Mouse (Mus musculus): ENCODE data around the gene Best3. TPM values are rescaled to one million over a fixed set of nuclear protein-coding genes. Genes with fewer than 3 reads are reported as not detected.

Gene Best3
- total and polyA plus RNA-seq, 3 experiments, result 3.2 to 5.9 (median 5.8) TPM

GRCm38 (mm10) chr10:117005707-117006464, 19.8 kb downstream of the Best3 start:
- H3K9ac ChIP-seq (ENCODE audit: low read depth, low read length), result no peak overlapping the region
- H3K27ac ChIP-seq, result no peak overlapping the region
- H3K4me1 ChIP-seq (ENCODE audit: control insufficient read depth, insufficient read depth, low read length), result no peaks in the 10 kb centered on the region
- no peak overlapping the region for H3K4me3 ChIP-seq
- intact Hi-C loops (cut with DNase I), result no loop called here
- TF ChIP-seq CTCF (IDR thresholded peaks at IDR 0.05), result no peak
- TF ChIP-seq POLR2A (IDR thresholded peaks at IDR 0.05; ENCODE audit: insufficient read depth, low read depth, low read length), result no peak
- no peak for TF ChIP-seq EP300 (IDR thresholded peaks at IDR 0.05; ENCODE audit: insufficient read depth, low read depth, low read length)
- no peaks in the 10 kb centered on the region for H3K27me3 ChIP-seq (ENCODE audit: control insufficient read depth, insufficient read depth, low read length)
- 67% methylated on average over 12 of the region's 12 CpGs for WGBS
- no peaks in the 10 kb centered on the region for H3K36me3 ChIP-seq (ENCODE audit: control insufficient read depth, insufficient read depth, low read length)
- no peaks in the 10 kb centered on the region for H3K79me2 ChIP-seq (replicated peaks; ENCODE audit: control insufficient read depth, insufficient read depth, low read length)
- DNase-seq, result no peak

GRCm38 (mm10) chr10:117009691-117010090, 23.6 kb downstream of the Best3 start:
- Histone ChIP-seq H3K27ac (no peak overlapping the region), H3K79me2 (replicated peaks; ENCODE audit: control insufficient read depth, insufficient read depth, low read length) (no peaks in the 10 kb centered on the region), H3K27me3 (ENCODE audit: control insufficient read depth, insufficient read depth, low read length) (no peaks in the 10 kb centered on the region), H3K4me1 (ENCODE audit: control insufficient read depth, insufficient read depth, low read length) (peaks cover 1% of the 10 kb centered on the region; the same call in 1 of the 2 replicates), H3K4me3 (no peak overlapping the region), H3K36me3 (ENCODE audit: control insufficient read depth, insufficient read depth, low read length) (no peaks in the 10 kb centered on the region), H3K9ac (ENCODE audit: low read depth, low read length) (no peak overlapping the region)
- no peak for TF ChIP-seq POLR2A (IDR thresholded peaks at IDR 0.05; ENCODE audit: insufficient read depth, low read depth, low read length)
- no peak for TF ChIP-seq EP300 (IDR thresholded peaks at IDR 0.05; ENCODE audit: insufficient read depth, low read depth, low read length)
- TF ChIP-seq CTCF (IDR thresholded peaks at IDR 0.05), result no peak
- DNase-seq, result no peak
- intact Hi-C loops (cut with DNase I), result no loop called here
- 95% methylated on average over 6 of the region's 6 CpGs for WGBS

GRCm38 (mm10) chr10:117011047-117011446, 24.9 kb downstream of the Best3 start:
- DNase-seq, result no peak
- TF ChIP-seq POLR2A (IDR thresholded peaks at IDR 0.05; ENCODE audit: insufficient read depth, low read depth, low read length), result no peak
- no peak for TF ChIP-seq CTCF (IDR thresholded peaks at IDR 0.05)
- TF ChIP-seq EP300 (IDR thresholded peaks at IDR 0.05; ENCODE audit: insufficient read depth, low read depth, low read length), result no peak
- Histone ChIP-seq H3K27ac (no peak overlapping the region), H3K27me3 (ENCODE audit: control insufficient read depth, insufficient read depth, low read length) (no peaks in the 10 kb centered on the region), H3K36me3 (ENCODE audit: control insufficient read depth, insufficient read depth, low read length) (no peaks in the 10 kb centered on the region), H3K9ac (ENCODE audit: low read depth, low read length) (no peak overlapping the region), H3K4me1 (ENCODE audit: control insufficient read depth, insufficient read depth, low read length) (peaks cover 1% of the 10 kb centered on the region; the same call in 1 of the 2 replicates), H3K79me2 (replicated peaks; ENCODE audit: control insufficient read depth, insufficient read depth, low read length) (no peaks in the 10 kb centered on the region), H3K4me3 (no peak overlapping the region)
- intact Hi-C loops (cut with DNase I), result no loop called here
- 85% methylated on average over 8 of the region's 8 CpGs for WGBS

- Histone ChIP-seq H3K79me2 (replicated peaks; ENCODE audit: control insufficient read depth, insufficient read depth, low read length) (no peaks in the 10 kb centered on the region), H3K9ac (ENCODE audit: low read depth, low read length) (no peak overlapping the region; the same call in 1 of the 2 replicates), H3K27me3 (ENCODE audit: control insufficient read depth, insufficient read depth, low read length) (no peaks in the 10 kb centered on the region), H3K4me1 (ENCODE audit: control insufficient read depth, insufficient read depth, low read length) (peaks cover 1% of the 10 kb centered on the region; the same call in 1 of the 2 replicates), H3K36me3 (ENCODE audit: control insufficient read depth, insufficient read depth, low read length) (no peaks in the 10 kb centered on the region), H3K4me3 (no peak overlapping the region), H3K27ac (no peak overlapping the region)
- DNase-seq, result no peak
- no peak for TF ChIP-seq EP300 (IDR thresholded peaks at IDR 0.05; ENCODE audit: insufficient read depth, low read depth, low read length)
- TF ChIP-seq POLR2A (IDR thresholded peaks at IDR 0.05; ENCODE audit: insufficient read depth, low read depth, low read length), result no peak
- TF ChIP-seq CTCF (IDR thresholded peaks at IDR 0.05), result peak; percentile 22; the same call in 1 of the 2 replicates
- intact Hi-C loops (cut with DNase I), result no loop called here
- WGBS, result 10% methylated on average over 12 of the region's 12 CpGs
Observed at GRCm38 (mm10) chr10:117013689-117014390, 27.7 kb downstream of the Best3 start.

GRCm38 (mm10) chr10:117014565-117014964, 28.5 kb downstream of the Best3 start:
- no peak overlapping the region for H3K27ac ChIP-seq
- no peaks in the 10 kb centered on the region for H3K27me3 ChIP-seq (ENCODE audit: control insufficient read depth, insufficient read depth, low read length)
- no peaks in the 10 kb centered on the region for H3K36me3 ChIP-seq (ENCODE audit: control insufficient read depth, insufficient read depth, low read length)
- no peak overlapping the region for H3K9ac ChIP-seq (ENCODE audit: low read depth, low read length)
- no peak for TF ChIP-seq EP300 (IDR thresholded peaks at IDR 0.05; ENCODE audit: insufficient read depth, low read depth, low read length)
- TF ChIP-seq CTCF (IDR thresholded peaks at IDR 0.05), result no peak
- no peak for TF ChIP-seq POLR2A (IDR thresholded peaks at IDR 0.05; ENCODE audit: insufficient read depth, low read depth, low read length)
- no peak for DNase-seq
- no peaks in the 10 kb centered on the region for H3K79me2 ChIP-seq (replicated peaks; ENCODE audit: control insufficient read depth, insufficient read depth, low read length)
- 16% methylated on average over 5 of the region's 5 CpGs for WGBS
- H3K4me1 ChIP-seq (ENCODE audit: control insufficient read depth, insufficient read depth, low read length), result peaks cover 1% of the 10 kb centered on the region; the same call in 1 of the 2 replicates
- intact Hi-C loops (cut with DNase I), result no loop called here
- no peak overlapping the region for H3K4me3 ChIP-seq

Data from heart, adult 2 months (tissue).